Mouse (Mus musculus): ENCODE results near the gene Epha5. TPM values are rescaled to one million over a fixed set of nuclear protein-coding genes. Genes with fewer than 3 reads are reported as not detected.

The Epha5 gene
- polyA plus RNA-seq, 1 experiment: 0.11 TPM

- H3K36me3 ChIP-seq (ENCODE audit: control insufficient read depth, insufficient read depth, low read length): no peaks in the 10 kb centered on the region
- no peak for DNase-seq
- no peaks in the 10 kb centered on the region for H3K4me1 ChIP-seq (ENCODE audit: control insufficient read depth, insufficient read depth, low read length)
- no peak overlapping the region for H3K27ac ChIP-seq (ENCODE audit: insufficient read depth, low read depth, low read length)
- H3K4me3 ChIP-seq (ENCODE audit: insufficient read depth, low read depth, low read length): no peak overlapping the region
- H3K27me3 ChIP-seq (replicated peaks; ENCODE audit: control insufficient read depth, insufficient read depth, low read length): no peaks in the 10 kb centered on the region
- TF ChIP-seq CTCF (conservative IDR thresholded peaks at IDR 0.05; ENCODE audit: insufficient read depth, insufficient read length, low read depth, low read length): no peak
- TF ChIP-seq POLR2A (IDR thresholded peaks at IDR 0.05; ENCODE audit: low read depth, low read length): no peak
- WGBS: 73% methylated on average over 4 of the region's 4 CpGs
Measured at GRCm38 (mm10) chr5:84317839-84318238, 99.3 kb downstream of the Epha5 start.

GRCm38 (mm10) chr5:84313619-84314018 lies 103.6 kb downstream of the Epha5 start:
- no peak overlapping the region for H3K27ac ChIP-seq (ENCODE audit: insufficient read depth, low read depth, low read length)

GRCm38 (mm10) chr5:84298878-84299736 lies 118.1 kb downstream of the Epha5 start:
- Histone ChIP-seq H3K27me3 (replicated peaks; ENCODE audit: control insufficient read depth, insufficient read depth, low read length) (no peaks in the 10 kb centered on the region), H3K4me1 (ENCODE audit: control insufficient read depth, insufficient read depth, low read length) (no peaks in the 10 kb centered on the region), H3K27ac (ENCODE audit: insufficient read depth, low read depth, low read length) (no peak overlapping the region), H3K36me3 (ENCODE audit: control insufficient read depth, insufficient read depth, low read length) (no peaks in the 10 kb centered on the region), H3K4me3 (ENCODE audit: insufficient read depth, low read depth, low read length) (no peak overlapping the region)
- no peak for DNase-seq
- 41% methylated on average over 8 of the region's 8 CpGs for WGBS
- no peak for TF ChIP-seq CTCF (conservative IDR thresholded peaks at IDR 0.05; ENCODE audit: insufficient read depth, insufficient read length, low read depth, low read length)
- TF ChIP-seq POLR2A (IDR thresholded peaks at IDR 0.05; ENCODE audit: low read depth, low read length): no peak

More at GRCm38 (mm10) chr5:84313619-84314018, 103.6 kb downstream of the Epha5 start:
- Histone ChIP-seq H3K27me3 (replicated peaks; ENCODE audit: control insufficient read depth, insufficient read depth, low read length) (no peaks in the 10 kb centered on the region), H3K36me3 (ENCODE audit: control insufficient read depth, insufficient read depth, low read length) (no peaks in the 10 kb centered on the region), H3K4me3 (ENCODE audit: insufficient read depth, low read depth, low read length) (no peak overlapping the region), H3K4me1 (ENCODE audit: control insufficient read depth, insufficient read depth, low read length) (no peaks in the 10 kb centered on the region)
- TF ChIP-seq CTCF (conservative IDR thresholded peaks at IDR 0.05; ENCODE audit: insufficient read depth, insufficient read length, low read depth, low read length) (no peak), POLR2A (IDR thresholded peaks at IDR 0.05; ENCODE audit: low read depth, low read length) (no peak)
- DNase-seq: no peak
- WGBS: 83% methylated on average over 4 of the region's 4 CpGs

- WGBS: 70% methylated on average over 3 of the region's 3 CpGs
- Histone ChIP-seq H3K36me3 (ENCODE audit: control insufficient read depth, insufficient read depth, low read length) (no peaks in the 10 kb centered on the region), H3K4me1 (ENCODE audit: control insufficient read depth, insufficient read depth, low read length) (no peaks in the 10 kb centered on the region), H3K27ac (ENCODE audit: insufficient read depth, low read depth, low read length) (no peak overlapping the region), H3K27me3 (replicated peaks; ENCODE audit: control insufficient read depth, insufficient read depth, low read length) (no peaks in the 10 kb centered on the region), H3K4me3 (ENCODE audit: insufficient read depth, low read depth, low read length) (no peak overlapping the region)
- TF ChIP-seq POLR2A (IDR thresholded peaks at IDR 0.05; ENCODE audit: low read depth, low read length) (no peak), CTCF (conservative IDR thresholded peaks at IDR 0.05; ENCODE audit: insufficient read depth, insufficient read length, low read depth, low read length) (no peak)
- DNase-seq: no peak
Measured at GRCm38 (mm10) chr5:84289429-84289977, 127.7 kb downstream of the Epha5 start.

GRCm38 (mm10) chr5:84281290-84282017 lies 135.7 kb downstream of the Epha5 start:
- WGBS: 49% methylated on average over 22 of the region's 22 CpGs
- no peaks in the 10 kb centered on the region for H3K4me1 ChIP-seq (ENCODE audit: control insufficient read depth, insufficient read depth, low read length)
- no peak overlapping the region for H3K27ac ChIP-seq (ENCODE audit: insufficient read depth, low read depth, low read length)
- no peak overlapping the region for H3K4me3 ChIP-seq (ENCODE audit: insufficient read depth, low read depth, low read length)
- no peak for DNase-seq
- TF ChIP-seq POLR2A (IDR thresholded peaks at IDR 0.05; ENCODE audit: low read depth, low read length): no peak
- TF ChIP-seq CTCF (conservative IDR thresholded peaks at IDR 0.05; ENCODE audit: insufficient read depth, insufficient read length, low read depth, low read length): no peak
- no peaks in the 10 kb centered on the region for H3K36me3 ChIP-seq (ENCODE audit: control insufficient read depth, insufficient read depth, low read length)
- H3K27me3 ChIP-seq (replicated peaks; ENCODE audit: control insufficient read depth, insufficient read depth, low read length): no peaks in the 10 kb centered on the region; the same call in 1 of the 2 replicates

GRCm38 (mm10) chr5:84276996-84277395 lies 140.2 kb downstream of the Epha5 start:
- no peak overlapping the region for H3K27ac ChIP-seq (ENCODE audit: insufficient read depth, low read depth, low read length)
- no peaks in the 10 kb centered on the region for H3K4me1 ChIP-seq (ENCODE audit: control insufficient read depth, insufficient read depth, low read length)
- DNase-seq: no peak
- H3K4me3 ChIP-seq (ENCODE audit: insufficient read depth, low read depth, low read length): no peak overlapping the region
- no peaks in the 10 kb centered on the region for H3K36me3 ChIP-seq (ENCODE audit: control insufficient read depth, insufficient read depth, low read length)
- TF ChIP-seq POLR2A (IDR thresholded peaks at IDR 0.05; ENCODE audit: low read depth, low read length) (no peak), CTCF (conservative IDR thresholded peaks at IDR 0.05; ENCODE audit: insufficient read depth, insufficient read length, low read depth, low read length) (no peak)
- no peaks in the 10 kb centered on the region; the same call in 1 of the 2 replicates for H3K27me3 ChIP-seq (replicated peaks; ENCODE audit: control insufficient read depth, insufficient read depth, low read length)
- 92% methylated on average over 1 of the region's 1 CpGs for WGBS

- WGBS: 76% methylated on average over 4 of the region's 4 CpGs
- H3K4me1 ChIP-seq (ENCODE audit: control insufficient read depth, insufficient read depth, low read length): no peaks in the 10 kb centered on the region
- H3K27me3 ChIP-seq (replicated peaks; ENCODE audit: control insufficient read depth, insufficient read depth, low read length): no peaks in the 10 kb centered on the region
- no peak for TF ChIP-seq CTCF (conservative IDR thresholded peaks at IDR 0.05; ENCODE audit: insufficient read depth, insufficient read length, low read depth, low read length)
- TF ChIP-seq POLR2A (IDR thresholded peaks at IDR 0.05; ENCODE audit: low read depth, low read length): no peak
- no peak for DNase-seq
- no peak overlapping the region for H3K27ac ChIP-seq (ENCODE audit: insufficient read depth, low read depth, low read length)
- no peaks in the 10 kb centered on the region for H3K36me3 ChIP-seq (ENCODE audit: control insufficient read depth, insufficient read depth, low read length)
- H3K4me3 ChIP-seq (ENCODE audit: insufficient read depth, low read depth, low read length): no peak overlapping the region
Measured at GRCm38 (mm10) chr5:84265407-84265806, 151.8 kb downstream of the Epha5 start.
